Mouse (Mus musculus) kidney, adult 2 months (tissue): ENCODE results near the gene Ppp2r5c.

ENCODE experiments used
- CTCF ChIP-seq: fragments of 200-500 bp; conservative IDR thresholded peaks from 2 replicates; pipeline ENCODE4 v1.5.1; 2011; ENCODE audit warnings: low read depth, mild to moderate bottlenecking, control low read depth, low read length, moderate library complexity, mixed read lengths; ENCODE audit not compliant: insufficient read depth, insufficient read length
- POLR2A ChIP-seq: fragments of 200-500 bp; IDR thresholded peaks from one replicate; pipeline ENCODE4 v1.6.1; 2011; ENCODE audit warnings: low read depth, low read length, control low read depth

DNA sequence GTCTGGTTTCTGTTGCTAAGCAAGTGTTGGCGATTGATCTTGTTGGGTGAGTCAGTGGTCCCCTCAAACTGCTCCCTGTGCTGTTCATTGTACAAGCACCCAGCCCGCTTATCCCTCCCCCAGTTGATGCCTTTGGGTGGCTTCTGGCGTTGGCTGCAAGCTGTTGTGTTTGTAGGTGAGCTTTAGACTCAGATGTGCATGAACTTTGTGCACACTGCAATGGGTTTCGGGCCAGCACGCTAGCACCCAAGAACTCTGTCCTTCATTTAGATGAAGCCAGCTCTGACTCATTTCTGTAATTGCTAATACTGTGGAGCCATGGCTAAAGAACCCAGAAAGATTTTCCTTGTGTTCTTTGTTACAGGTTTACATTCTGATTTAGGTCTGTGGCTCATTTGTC is 88.4 kb downstream of the Ppp2r5c start:
- TF ChIP-seq POLR2A (no peak), CTCF (no peak)
